Mouse (Mus musculus): Measurements from ENCODE around the gene Itprip. TPM values are rescaled to one million over a fixed set of nuclear protein-coding genes. Genes with fewer than 3 reads are reported as not detected.

Gene Itprip
- polyA plus RNA-seq, 1 experiment from 2014 or later: 13.2 TPM

- H3K9ac ChIP-seq (ENCODE audit: low read length): no peak overlapping the region
- no peak for ATAC-seq (ENCODE audit: low FRiP score)
- no peak overlapping the region for H3K4me3 ChIP-seq (ENCODE audit: low read depth, low read length)
- 94% methylated on average over 6 of the region's 6 CpGs for WGBS
- H3K4me1 ChIP-seq (ENCODE audit: control insufficient read depth, insufficient read depth, low read length): no peaks in the 10 kb centered on the region
- H3K27me3 ChIP-seq (ENCODE audit: control insufficient read depth, insufficient read depth, low read length): no peaks in the 10 kb centered on the region
- H3K4me2 ChIP-seq: no peak overlapping the region
- no peaks in the 10 kb centered on the region for H3K9me3 ChIP-seq (ENCODE audit: control insufficient read depth, low read length)
- H3K36me3 ChIP-seq (ENCODE audit: control insufficient read depth, insufficient read depth, low read length): 0 out of 2 replicates have a peak, but pooled peaks cover 6% of the 10 kb centered on the region
- no peak overlapping the region for H3K27ac ChIP-seq (ENCODE audit: low read depth, low read length)
- no peak for DNase-seq (ENCODE audit: low spot score, missing footprints)
These were observed 26.0 kb downstream of the Itprip start for GRCm38 (mm10) chr19:47893092-47893491.

GRCm38 (mm10) chr19:47891562-47892312 is 27.4 kb downstream of the Itprip start:
- H3K27ac ChIP-seq (ENCODE audit: low read depth, low read length): no peak overlapping the region
- H3K4me3 ChIP-seq (ENCODE audit: low read depth, low read length): no peak overlapping the region
- H3K4me2 ChIP-seq: no peak overlapping the region
- ATAC-seq (ENCODE audit: low FRiP score) (no peak), DNase-seq (ENCODE audit: low spot score, missing footprints) (peak; percentile 67)
- H3K36me3 ChIP-seq (ENCODE audit: control insufficient read depth, insufficient read depth, low read length): no peaks in the 10 kb centered on the region
- H3K27me3 ChIP-seq (ENCODE audit: control insufficient read depth, insufficient read depth, low read length): no peaks in the 10 kb centered on the region
- WGBS: 86% methylated on average over 11 of the region's 11 CpGs
- no peaks in the 10 kb centered on the region for H3K9me3 ChIP-seq (ENCODE audit: control insufficient read depth, low read length)
- no peak overlapping the region for H3K9ac ChIP-seq (ENCODE audit: low read length)
- H3K4me1 ChIP-seq (ENCODE audit: control insufficient read depth, insufficient read depth, low read length): no peaks in the 10 kb centered on the region

- H3K36me3 ChIP-seq (ENCODE audit: control insufficient read depth, insufficient read depth, low read length): no peaks in the 10 kb centered on the region
- H3K27me3 ChIP-seq (ENCODE audit: control insufficient read depth, insufficient read depth, low read length): no peaks in the 10 kb centered on the region
- no peak overlapping the region for H3K9ac ChIP-seq (ENCODE audit: low read length)
- no peak overlapping the region for H3K4me3 ChIP-seq (ENCODE audit: low read depth, low read length)
- WGBS: 82% methylated on average over 10 of the region's 10 CpGs
- H3K27ac ChIP-seq (ENCODE audit: low read depth, low read length): no peak overlapping the region
- ATAC-seq (ENCODE audit: low FRiP score) (no peak), DNase-seq (ENCODE audit: low spot score, missing footprints) (peak; percentile 81)
- no peaks in the 10 kb centered on the region for H3K9me3 ChIP-seq (ENCODE audit: control insufficient read depth, low read length)
- no peak overlapping the region for H3K4me2 ChIP-seq
- H3K4me1 ChIP-seq (ENCODE audit: control insufficient read depth, insufficient read depth, low read length): no peaks in the 10 kb centered on the region
These were observed 28.5 kb downstream of the Itprip start for GRCm38 (mm10) chr19:47890489-47891130.

GRCm38 (mm10) chr19:47888037-47888436 is 31.1 kb downstream of the Itprip start:
- WGBS: 93% methylated on average over 8 of the region's 8 CpGs
- no peak overlapping the region for H3K9ac ChIP-seq (ENCODE audit: low read length)
- DNase-seq (ENCODE audit: low spot score, missing footprints) (peak; percentile 4), ATAC-seq (ENCODE audit: low FRiP score) (no peak)
- no peak overlapping the region for H3K4me3 ChIP-seq (ENCODE audit: low read depth, low read length)
- H3K9me3 ChIP-seq (ENCODE audit: control insufficient read depth, low read length): no peaks in the 10 kb centered on the region
- no peak overlapping the region for H3K27ac ChIP-seq (ENCODE audit: low read depth, low read length)
- H3K4me1 ChIP-seq (ENCODE audit: control insufficient read depth, insufficient read depth, low read length): no peaks in the 10 kb centered on the region
- no peaks in the 10 kb centered on the region for H3K36me3 ChIP-seq (ENCODE audit: control insufficient read depth, insufficient read depth, low read length)
- no peak overlapping the region for H3K4me2 ChIP-seq
- no peaks in the 10 kb centered on the region for H3K27me3 ChIP-seq (ENCODE audit: control insufficient read depth, insufficient read depth, low read length)

GRCm38 (mm10) chr19:47887417-47887816 is 31.7 kb downstream of the Itprip start:
- DNase-seq (ENCODE audit: low spot score, missing footprints) (peak; percentile 31), ATAC-seq (ENCODE audit: low FRiP score) (no peak)
- no peaks in the 10 kb centered on the region for H3K27me3 ChIP-seq (ENCODE audit: control insufficient read depth, insufficient read depth, low read length)
- H3K9ac ChIP-seq (ENCODE audit: low read length): no peak overlapping the region
- H3K9me3 ChIP-seq (ENCODE audit: control insufficient read depth, low read length): no peaks in the 10 kb centered on the region
- no peaks in the 10 kb centered on the region for H3K36me3 ChIP-seq (ENCODE audit: control insufficient read depth, insufficient read depth, low read length)
- 88% methylated on average over 10 of the region's 10 CpGs for WGBS
- no peaks in the 10 kb centered on the region for H3K4me1 ChIP-seq (ENCODE audit: control insufficient read depth, insufficient read depth, low read length)
- H3K4me2 ChIP-seq: no peak overlapping the region
- no peak overlapping the region for H3K27ac ChIP-seq (ENCODE audit: low read depth, low read length)
- H3K4me3 ChIP-seq (ENCODE audit: low read depth, low read length): no peak overlapping the region

GRCm38 (mm10) chr19:47886617-47887016 is 32.5 kb downstream of the Itprip start:
- Histone ChIP-seq H3K4me1 (ENCODE audit: control insufficient read depth, insufficient read depth, low read length) (no peaks in the 10 kb centered on the region), H3K9ac (ENCODE audit: low read length) (no peak overlapping the region), H3K4me3 (ENCODE audit: low read depth, low read length) (no peak overlapping the region), H3K9me3 (ENCODE audit: control insufficient read depth, low read length) (no peaks in the 10 kb centered on the region), H3K27ac (ENCODE audit: low read depth, low read length) (no peak overlapping the region), H3K4me2 (no peak overlapping the region), H3K27me3 (ENCODE audit: control insufficient read depth, insufficient read depth, low read length) (no peaks in the 10 kb centered on the region), H3K36me3 (ENCODE audit: control insufficient read depth, insufficient read depth, low read length) (no peaks in the 10 kb centered on the region)
- ATAC-seq (ENCODE audit: low FRiP score): no peak
- DNase-seq (ENCODE audit: low spot score, missing footprints): peak; percentile 44
- 90% methylated on average over 7 of the region's 7 CpGs for WGBS

- 87% methylated on average over 11 of the region's 11 CpGs for WGBS
- no peaks in the 10 kb centered on the region for H3K9me3 ChIP-seq (ENCODE audit: control insufficient read depth, low read length)
- no peak overlapping the region for H3K4me2 ChIP-seq
- H3K27ac ChIP-seq (ENCODE audit: low read depth, low read length): no peak overlapping the region
- no peaks in the 10 kb centered on the region for H3K4me1 ChIP-seq (ENCODE audit: control insufficient read depth, insufficient read depth, low read length)
- H3K36me3 ChIP-seq (ENCODE audit: control insufficient read depth, insufficient read depth, low read length): no peaks in the 10 kb centered on the region
- H3K4me3 ChIP-seq (ENCODE audit: low read depth, low read length): no peak overlapping the region
- DNase-seq (ENCODE audit: low spot score, missing footprints): peak; percentile 49
- H3K9ac ChIP-seq (ENCODE audit: low read length): no peak overlapping the region
- ATAC-seq (ENCODE audit: low FRiP score): no peak
- no peaks in the 10 kb centered on the region for H3K27me3 ChIP-seq (ENCODE audit: control insufficient read depth, insufficient read depth, low read length)
These were observed 33.2 kb downstream of the Itprip start for GRCm38 (mm10) chr19:47885886-47886285.

GRCm38 (mm10) chr19:47885191-47885743 is 33.8 kb downstream of the Itprip start:
- H3K36me3 ChIP-seq (ENCODE audit: control insufficient read depth, insufficient read depth, low read length): no peaks in the 10 kb centered on the region
- H3K9me3 ChIP-seq (ENCODE audit: control insufficient read depth, low read length): no peaks in the 10 kb centered on the region
- H3K27me3 ChIP-seq (ENCODE audit: control insufficient read depth, insufficient read depth, low read length): no peaks in the 10 kb centered on the region
- H3K4me3 ChIP-seq (ENCODE audit: low read depth, low read length): no peak overlapping the region
- no peak overlapping the region for H3K27ac ChIP-seq (ENCODE audit: low read depth, low read length)
- ATAC-seq (ENCODE audit: low FRiP score) (no peak), DNase-seq (ENCODE audit: low spot score, missing footprints) (peak; percentile 56)
- no peaks in the 10 kb centered on the region for H3K4me1 ChIP-seq (ENCODE audit: control insufficient read depth, insufficient read depth, low read length)
- no peak overlapping the region for H3K9ac ChIP-seq (ENCODE audit: low read length)
- WGBS: 70% methylated on average over 7 of the region's 7 CpGs
- no peak overlapping the region for H3K4me2 ChIP-seq

Measured in midbrain, embryonic 11.5 days (tissue).